Mouse (Mus musculus) heart, adult 2 months (tissue): Measurements from ENCODE around the gene Mthfr.

Experiments used
- CTCF ChIP-seq: fragments of 200-600 bp; IDR thresholded peaks from 2 replicates; pipeline ENCODE4 v1.8.1; 2022; ENCODE audit warnings: antibody characterized with exemption, mild to moderate bottlenecking, moderate library complexity
- POLR2A ChIP-seq: fragments of 200-500 bp; IDR thresholded peaks from 2 replicates; pipeline ENCODE4 v1.6.1; 2011; ENCODE audit warnings: mild to moderate bottlenecking, low read depth, low read length, control low read depth; ENCODE audit not compliant: insufficient read depth

- TF ChIP-seq CTCF = no peak
- TF ChIP-seq POLR2A = no peak
These were observed 45.4 kb downstream of the Mthfr start for GRCm38 (mm10) chr4:148084261-148084714.
